Mouse (Mus musculus): ENCODE data around the gene Tmem183a. TPM values are rescaled to one million over a fixed set of nuclear protein-coding genes. Genes with fewer than 3 reads are reported as not detected.

The Tmem183a gene
- polyA plus RNA-seq, 1 experiment from 2014 or later, result 117 TPM

DNA sequence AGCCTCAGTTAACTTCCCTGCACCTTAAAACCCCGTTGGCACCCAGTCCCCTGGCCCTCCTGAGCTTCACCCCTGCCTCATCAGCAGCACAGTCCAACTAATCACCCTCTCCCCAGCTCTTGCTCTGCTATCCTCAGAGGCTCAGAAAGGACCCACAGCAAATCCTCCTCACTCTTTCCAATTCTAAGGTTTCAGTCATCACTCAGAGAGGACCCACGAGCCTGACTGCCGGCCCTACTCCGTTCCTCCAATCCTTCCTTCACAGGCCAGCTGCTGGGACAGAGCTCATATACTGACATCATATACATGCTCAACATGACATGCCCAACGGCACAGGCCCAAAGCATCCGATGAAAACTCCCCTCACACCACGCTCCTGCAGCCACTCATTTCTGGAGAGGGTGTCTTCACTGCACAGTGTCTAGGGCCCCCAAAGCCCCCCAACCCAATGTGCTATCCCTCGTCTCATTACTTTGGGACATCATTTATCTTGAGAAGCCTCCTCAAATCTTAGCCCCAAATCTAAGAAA, 18.9 kb downstream of the Tmem183a start:
- DNase-seq (ENCODE audit: low spot score), result no peak
- WGBS, result 80% methylated on average over 8 of the region's 8 CpGs
- no peak overlapping the region; the same call in 1 of the 2 replicates for H3K4me2 ChIP-seq (ENCODE audit: low read depth, severe bottlenecking)
- H3K9me3 ChIP-seq (ENCODE audit: control insufficient read depth, low read length), result no peaks in the 10 kb centered on the region
- H3K36me3 ChIP-seq (ENCODE audit: control insufficient read depth, insufficient read depth, low read length), result peaks cover 8% of the 10 kb centered on the region; the same call in 1 of the 2 replicates
- H3K4me3 ChIP-seq (ENCODE audit: low read depth, low read length), result no peak overlapping the region
- H3K27ac ChIP-seq (replicated peaks; ENCODE audit: low read depth, low read length), result no peak overlapping the region
- no peaks in the 10 kb centered on the region for H3K27me3 ChIP-seq (ENCODE audit: control insufficient read depth, insufficient read depth, low read length)
- no peak for ATAC-seq (ENCODE audit: insufficient number of reproducible peaks, low FRiP score, low TSS enrichment, low read depth)
- no peak overlapping the region for H3K9ac ChIP-seq (ENCODE audit: low read length)
- H3K4me1 ChIP-seq (ENCODE audit: control insufficient read depth, insufficient read depth, low read length), result peaks cover 3% of the 10 kb centered on the region; the same call in 1 of the 2 replicates

DNA sequence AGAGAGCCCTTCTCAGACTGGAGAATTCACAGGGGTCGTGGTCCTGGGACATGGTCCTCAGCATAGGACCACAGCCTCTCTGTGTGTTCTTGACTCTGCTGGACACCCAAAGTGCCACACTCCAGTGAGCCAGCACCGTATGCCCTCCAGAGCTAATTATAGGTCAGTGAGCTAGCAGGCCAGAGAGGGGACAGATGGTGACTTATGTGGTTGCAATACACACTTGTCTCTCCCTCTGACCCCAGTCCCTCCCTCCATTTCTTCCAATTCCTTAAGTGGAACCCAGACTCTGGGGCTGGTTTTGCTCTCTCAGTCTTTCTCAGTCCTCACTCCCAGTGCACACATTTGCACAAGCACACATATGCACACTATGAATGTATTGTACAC, 19.5 kb downstream of the Tmem183a start:
- DNase-seq (ENCODE audit: low spot score), result no peak
- Histone ChIP-seq H3K4me2 (ENCODE audit: low read depth, severe bottlenecking) (no peak overlapping the region), H3K27me3 (ENCODE audit: control insufficient read depth, insufficient read depth, low read length) (no peaks in the 10 kb centered on the region), H3K27ac (replicated peaks; ENCODE audit: low read depth, low read length) (no peak overlapping the region), H3K36me3 (ENCODE audit: control insufficient read depth, insufficient read depth, low read length) (peaks cover 5% of the 10 kb centered on the region; the same call in 1 of the 2 replicates), H3K9me3 (ENCODE audit: control insufficient read depth, low read length) (no peaks in the 10 kb centered on the region), H3K4me1 (ENCODE audit: control insufficient read depth, insufficient read depth, low read length) (peaks cover 3% of the 10 kb centered on the region; the same call in 1 of the 2 replicates), H3K4me3 (ENCODE audit: low read depth, low read length) (no peak overlapping the region), H3K9ac (ENCODE audit: low read length) (no peak overlapping the region)
- WGBS, result 55% methylated on average over 2 of the region's 2 CpGs
- no peak for ATAC-seq (ENCODE audit: insufficient number of reproducible peaks, low FRiP score, low TSS enrichment, low read depth)

- no peak overlapping the region for H3K4me2 ChIP-seq (ENCODE audit: low read depth, severe bottlenecking)
- no peaks in the 10 kb centered on the region for H3K27me3 ChIP-seq (ENCODE audit: control insufficient read depth, insufficient read depth, low read length)
- no peak overlapping the region for H3K27ac ChIP-seq (replicated peaks; ENCODE audit: low read depth, low read length)
- no peak for ATAC-seq (ENCODE audit: insufficient number of reproducible peaks, low FRiP score, low TSS enrichment, low read depth)
- H3K36me3 ChIP-seq (ENCODE audit: control insufficient read depth, insufficient read depth, low read length), result peaks cover 5% of the 10 kb centered on the region; the same call in 1 of the 2 replicates
- H3K9ac ChIP-seq (ENCODE audit: low read length), result no peak overlapping the region
- H3K4me1 ChIP-seq (ENCODE audit: control insufficient read depth, insufficient read depth, low read length), result peaks cover 3% of the 10 kb centered on the region; the same call in 1 of the 2 replicates
- no peaks in the 10 kb centered on the region for H3K9me3 ChIP-seq (ENCODE audit: control insufficient read depth, low read length)
- 79% methylated on average over 5 of the region's 5 CpGs for whole genome bisulfite sequencing
- no peak overlapping the region for H3K4me3 ChIP-seq (ENCODE audit: low read depth, low read length)
- DNase-seq (ENCODE audit: low spot score), result no peak
These were observed 20.0 kb downstream of the Tmem183a start for GRCm38 (mm10) chr1:134341641-134342277.

DNA sequence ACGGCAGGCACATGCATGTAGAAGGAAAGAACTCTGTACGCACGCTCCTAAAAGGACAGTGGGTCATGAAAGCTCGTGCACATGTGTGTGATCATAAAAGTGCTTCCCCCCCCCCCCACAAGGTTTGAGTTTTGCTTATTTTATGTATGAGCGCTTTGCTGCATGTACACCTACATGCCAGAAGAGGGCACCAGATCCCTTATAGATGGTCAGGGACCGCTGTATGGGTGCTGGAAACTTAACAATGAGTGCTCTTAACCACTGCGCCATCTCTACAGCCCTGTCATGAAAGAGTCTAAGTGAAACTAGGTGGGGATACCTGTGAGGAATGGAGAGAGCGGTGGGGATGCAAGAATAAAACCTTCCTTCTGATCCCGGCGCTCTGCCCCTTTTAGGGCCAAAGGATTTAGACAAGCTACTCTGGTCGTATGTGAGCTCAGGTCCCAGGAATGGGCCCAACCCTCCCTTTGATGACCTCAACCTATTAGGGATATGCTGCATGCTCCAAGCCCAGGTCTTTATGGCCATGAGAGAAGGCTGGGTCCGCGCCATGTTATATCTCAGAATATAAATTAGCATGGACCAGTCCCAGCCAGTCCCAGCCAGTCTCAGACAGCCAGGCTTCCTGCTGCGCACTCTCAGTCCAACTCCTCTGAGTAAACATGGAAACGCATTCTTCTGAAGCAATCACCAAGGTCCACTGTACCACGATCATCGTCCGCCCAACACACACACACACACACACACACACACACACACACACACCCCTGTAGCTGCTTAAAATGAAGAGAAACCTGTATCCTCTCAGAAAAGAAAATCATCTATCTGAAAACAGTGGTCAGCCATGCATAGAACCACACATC, 21.8 kb downstream of the Tmem183a start:
- Histone ChIP-seq H3K36me3 (ENCODE audit: control insufficient read depth, insufficient read depth, low read length) (no peaks in the 10 kb centered on the region), H3K4me3 (ENCODE audit: low read depth, low read length) (no peak overlapping the region), H3K4me1 (ENCODE audit: control insufficient read depth, insufficient read depth, low read length) (peaks cover 3% of the 10 kb centered on the region; the same call in 1 of the 2 replicates), H3K27ac (replicated peaks; ENCODE audit: low read depth, low read length) (no peak overlapping the region), H3K9ac (ENCODE audit: low read length) (no peak overlapping the region), H3K27me3 (ENCODE audit: control insufficient read depth, insufficient read depth, low read length) (no peaks in the 10 kb centered on the region), H3K4me2 (ENCODE audit: low read depth, severe bottlenecking) (no peak overlapping the region), H3K9me3 (ENCODE audit: control insufficient read depth, low read length) (no peaks in the 10 kb centered on the region)
- 94% methylated on average over 18 of the region's 18 CpGs for WGBS
- DNase-seq (ENCODE audit: low spot score) (no peak), ATAC-seq (ENCODE audit: insufficient number of reproducible peaks, low FRiP score, low TSS enrichment, low read depth) (no peak)

- H3K4me1 ChIP-seq (ENCODE audit: control insufficient read depth, insufficient read depth, low read length), result peaks cover 3% of the 10 kb centered on the region; the same call in 1 of the 2 replicates
- 90% methylated on average over 7 of the region's 7 CpGs for WGBS
- H3K4me2 ChIP-seq (ENCODE audit: low read depth, severe bottlenecking), result no peak overlapping the region
- H3K9me3 ChIP-seq (ENCODE audit: control insufficient read depth, low read length), result no peaks in the 10 kb centered on the region
- DNase-seq (ENCODE audit: low spot score), result no peak
- H3K9ac ChIP-seq (ENCODE audit: low read length), result no peak overlapping the region
- no peak overlapping the region for H3K4me3 ChIP-seq (ENCODE audit: low read depth, low read length)
- H3K27me3 ChIP-seq (ENCODE audit: control insufficient read depth, insufficient read depth, low read length), result no peaks in the 10 kb centered on the region
- H3K36me3 ChIP-seq (ENCODE audit: control insufficient read depth, insufficient read depth, low read length), result no peaks in the 10 kb centered on the region
- ATAC-seq (ENCODE audit: insufficient number of reproducible peaks, low FRiP score, low TSS enrichment, low read depth), result no peak
- H3K27ac ChIP-seq (replicated peaks; ENCODE audit: low read depth, low read length), result no peak overlapping the region
These were observed 22.6 kb downstream of the Tmem183a start for GRCm38 (mm10) chr1:134339162-134339561.

DNA sequence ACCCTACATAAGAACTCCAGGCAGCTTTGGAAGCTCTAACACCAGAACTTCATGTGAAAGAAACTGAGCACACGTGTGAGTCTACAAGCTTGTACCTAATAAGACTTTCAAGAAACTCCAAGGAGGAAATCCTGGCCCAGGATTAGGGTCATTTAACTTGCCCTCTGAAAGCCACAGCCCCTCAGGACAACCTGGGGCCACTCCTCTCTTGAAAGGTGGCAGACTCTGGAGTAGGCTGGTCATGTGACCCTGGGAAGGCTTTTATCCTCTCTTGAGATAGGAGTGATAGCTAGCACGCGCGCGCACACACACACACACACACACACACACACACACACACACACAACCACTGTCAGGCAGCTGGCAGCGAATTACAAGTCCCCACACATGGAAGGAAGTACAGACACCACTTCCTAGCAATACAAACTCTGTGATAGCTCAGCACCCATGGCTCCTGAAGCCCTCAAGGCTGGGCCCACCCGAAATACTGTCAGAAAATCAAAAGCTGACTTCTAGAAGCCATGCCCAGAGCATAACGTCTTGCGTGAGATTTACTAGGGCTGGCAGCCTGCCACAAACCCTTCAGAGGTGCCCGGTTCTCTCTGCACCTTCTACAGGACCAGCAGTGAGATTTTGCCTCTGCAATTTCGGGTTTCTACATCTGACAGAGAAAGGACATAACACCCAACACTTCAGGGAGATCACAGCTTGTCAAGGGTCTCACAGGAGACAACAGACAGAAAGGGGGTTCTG, 24.6 kb downstream of the Tmem183a start:
- Histone ChIP-seq H3K27ac (replicated peaks; ENCODE audit: low read depth, low read length) (no peak overlapping the region), H3K36me3 (ENCODE audit: control insufficient read depth, insufficient read depth, low read length) (no peaks in the 10 kb centered on the region), H3K9ac (ENCODE audit: low read length) (no peak overlapping the region), H3K4me3 (ENCODE audit: low read depth, low read length) (no peak overlapping the region), H3K4me2 (ENCODE audit: low read depth, severe bottlenecking) (no peak overlapping the region), H3K9me3 (ENCODE audit: control insufficient read depth, low read length) (no peaks in the 10 kb centered on the region), H3K27me3 (ENCODE audit: control insufficient read depth, insufficient read depth, low read length) (no peaks in the 10 kb centered on the region), H3K4me1 (ENCODE audit: control insufficient read depth, insufficient read depth, low read length) (no peaks in the 10 kb centered on the region)
- no peak for DNase-seq (ENCODE audit: low spot score)
- ATAC-seq (ENCODE audit: insufficient number of reproducible peaks, low FRiP score, low TSS enrichment, low read depth), result no peak
- WGBS, result 90% methylated on average over 11 of the region's 11 CpGs

- no peak for ATAC-seq (ENCODE audit: insufficient number of reproducible peaks, low FRiP score, low TSS enrichment, low read depth)
- H3K9ac ChIP-seq (ENCODE audit: low read length), result no peak overlapping the region
- H3K27me3 ChIP-seq (ENCODE audit: control insufficient read depth, insufficient read depth, low read length), result no peaks in the 10 kb centered on the region
- no peak for DNase-seq (ENCODE audit: low spot score)
- H3K27ac ChIP-seq (replicated peaks; ENCODE audit: low read depth, low read length), result no peak overlapping the region
- H3K4me1 ChIP-seq (ENCODE audit: control insufficient read depth, insufficient read depth, low read length), result no peaks in the 10 kb centered on the region
- 78% methylated on average over 12 of the region's 12 CpGs for WGBS
- no peaks in the 10 kb centered on the region for H3K36me3 ChIP-seq (ENCODE audit: control insufficient read depth, insufficient read depth, low read length)
- H3K4me2 ChIP-seq (ENCODE audit: low read depth, severe bottlenecking), result no peak overlapping the region
- no peak overlapping the region for H3K4me3 ChIP-seq (ENCODE audit: low read depth, low read length)
- H3K9me3 ChIP-seq (ENCODE audit: control insufficient read depth, low read length), result no peaks in the 10 kb centered on the region
These were observed 25.6 kb downstream of the Tmem183a start for GRCm38 (mm10) chr1:134335924-134336810.
